8 mouse cellular contexts compared by ENCODE assay signal in the genomic region with DNA sequence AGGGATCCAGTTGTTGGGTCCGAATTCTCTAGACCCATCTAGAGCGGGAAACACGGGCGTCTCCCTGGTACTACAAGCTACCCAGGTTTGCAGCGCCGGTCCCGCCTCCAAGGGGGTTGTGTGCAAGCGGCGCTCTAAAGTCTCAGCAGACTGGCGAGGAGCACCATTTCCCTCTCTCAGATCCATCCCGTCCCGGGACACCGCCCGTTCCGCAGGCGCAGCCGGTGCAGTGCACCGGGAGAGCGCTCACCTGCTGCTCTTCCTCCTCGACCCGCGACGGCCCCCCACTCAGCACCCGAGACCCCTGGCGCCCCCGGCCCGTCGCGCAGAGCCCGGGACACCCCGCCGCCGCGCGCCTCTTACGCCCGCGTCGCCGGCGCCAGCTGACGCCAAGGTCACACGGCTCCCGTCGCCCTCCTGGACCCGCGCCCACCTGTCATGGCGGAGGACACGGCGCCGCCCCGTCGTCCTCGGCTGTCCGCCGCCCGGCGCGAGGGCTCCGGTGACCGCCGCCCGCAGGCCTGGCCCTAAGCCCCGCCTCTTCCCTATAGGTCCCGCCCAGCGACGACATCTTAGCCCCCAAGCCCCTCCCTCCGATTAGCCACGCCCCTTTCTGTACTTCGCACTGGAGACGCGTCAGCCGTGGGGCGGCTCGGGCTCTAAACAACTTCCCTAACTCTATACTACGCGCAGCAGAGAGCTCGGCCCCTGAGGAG. TPM values are rescaled to one million over a fixed set of nuclear protein-coding genes. Genes with fewer than 3 reads are reported as not detected.
DNase-seq lines count a peak whose midpoint lies in the region; ATAC-seq lines count a peak whose summit lies in the region.

A gene (minus strand): TSS at position 534 of the 716 bp plus-strand sequence.

- DNase-seq in adipocyte (ENCODE audit: low spot score): peak; percentile 95
- DNase-seq in embryo, embryonic 10 days (ENCODE audit: low spot score): peak; percentile 96
- peak; percentile 95 for DNase-seq in gastrocnemius, postnatal 10 days
- peak; percentile 99 for DNase-seq in induced T-regulatory cell, adult 2 months (ENCODE audit: low read depth)
- DNase-seq in left cerebral cortex, adult 9 months (ENCODE audit: low spot score in 2 of 2): peak; percentile 82 to 90
- peak; percentile 88 for DNase-seq in right cerebral cortex, postnatal 14 days
- DNase-seq in urinary bladder, postnatal 36 days (ENCODE audit: low spot score in 2 of 2): peak; percentile 92 to 97

- ATAC-seq in megakaryocyte progenitor cell, adult 5-6 weeks (replicated peaks; ENCODE audit: poor library complexity): peak; percentile 89

RNA-seq across cellular contexts. Expression of the gene that starts here (rescaled TPM):
- 10 to 100 TPM; 49.9 to 62.0 TPM for total RNA-seq in gastrocnemius, postnatal 10 days (2021)
- total RNA-seq in megakaryocyte progenitor cell, adult 5-6 weeks (2015): 20.1 and 27.1 TPM in 2 replicates
- total RNA-seq in megakaryocyte progenitor cell, adult 5-6 weeks (2017): 22.1 and 30.2 TPM in 2 replicates

Comparison
In these comparisons a context has a peak if more than half of its experiments do, and no peak if none do; other contexts are left out.
1. Peak in every context shown above with its lines: DNase-seq and ATAC-seq.